ENCODE assay signal across 8 mouse cellular contexts in genomic region chr10:118867896-118868600, GRCm38 (mm10). TPM values are rescaled to one million over a fixed set of nuclear protein-coding genes. Genes with fewer than 3 reads are reported as not detected.
DNase-seq lines count a peak whose midpoint lies in the region; ATAC-seq and TF ChIP-seq lines count a peak whose summit lies in the region.

No protein-coding gene starts in this region.

- H3K4me3 ChIP-seq in lung, embryonic 14.5 days (ENCODE audit: low read depth, low read length), result peak overlapping the region; percentile 96

- H3K36me3 ChIP-seq in lung, embryonic 14.5 days (ENCODE audit: insufficient read depth), result peaks cover 24% of the 10 kb centered on the region

- H3K9ac ChIP-seq in lung, embryonic 14.5 days, result peak overlapping the region; percentile 98

- no peaks in the 10 kb centered on the region for H3K27me3 ChIP-seq in lung, embryonic 14.5 days (ENCODE audit: insufficient read depth, low read length)

- peak overlapping the region; percentile 98 for H3K4me2 ChIP-seq in lung, embryonic 14.5 days

- H3K27ac ChIP-seq in lung, embryonic 14.5 days (ENCODE audit: low read depth), result peak overlapping the region; percentile 96

- under 1% methylated on average over 59 of the region's 62 CpGs for WGBS in lung, embryonic 14.5 days

- DNase-seq in layer of hippocampus, postnatal 10 days (ENCODE audit: low spot score in 2 of 2), result peak; percentile 35 to 59
- no peak for DNase-seq in layer of hippocampus, adult 9-10 months (ENCODE audit: low spot score)
- peak; percentile 30 for DNase-seq in cerebellum, adult 9-11 months
- peak; percentile 41 to 60 for DNase-seq in gastrocnemius, postnatal 36 days
- peak; percentile 40 for DNase-seq in kidney, adult 11 months
- DNase-seq in lung, embryonic 14.5 days, result peak; percentile 70
- peak; percentile 63 for DNase-seq in urinary bladder, adult 2 months (ENCODE audit: low spot score)

- peaks cover 19% of the 10 kb centered on the region for H3K4me1 ChIP-seq in lung, embryonic 14.5 days (ENCODE audit: insufficient read depth)

- TF ChIP-seq CTCF in lung, embryonic 14.5 days (IDR thresholded peaks at IDR 0.05; ENCODE audit: low read depth), result no peak

- intact Hi-C loops in gastrocnemius, postnatal 36 days (cut with DNase I), result loop anchor here (2.0 to 5.0 kb wide), 4 partner anchors 151 to 275 kb away; no protein-coding TSS in a partner anchor

- H3K9me3 ChIP-seq in lung, embryonic 14.5 days (ENCODE audit: low read depth, low read length), result no peaks in the 10 kb centered on the region

- peak; percentile 26 for ATAC-seq in lung, embryonic 14.5 days (ENCODE audit: insufficient read depth)
- peak; percentile 5; the same call in 1 of the 2 replicates for ATAC-seq in neutrophil, adult 5-6 weeks (ENCODE audit: extremely low read depth, insufficient number of reproducible peaks, low FRiP score, poor library complexity, severe bottlenecking)

RNA-seq across cellular contexts. Expression of gene Dyrk2, which starts 2.0 kb away (rescaled TPM):
- total RNA-seq in layer of hippocampus, postnatal 10 days (2021), result 10 to 100 TPM; 60.4 to 63.3 TPM
- 10 to 100 TPM; 42.0 to 47.1 TPM for total RNA-seq in gastrocnemius, postnatal 36 days (2021)
- polyA plus RNA-seq in lung, embryonic 14.5 days (2014; fragmentation: Nextera tagmentation; extraction: Ambion mirVana), result 10.9 TPM in 2 replicates
- total RNA-seq in neutrophil, adult 5-6 weeks (2017), result 36.1 and 52.7 TPM in 2 replicates
- 17.8 and 22.1 TPM in 2 replicates for polyA plus RNA-seq in urinary bladder, adult 2 months (2012; rRNA removed)
